Mouse (Mus musculus): ENCODE measurements around the gene Uba6.

Uba6 gene

DNA sequence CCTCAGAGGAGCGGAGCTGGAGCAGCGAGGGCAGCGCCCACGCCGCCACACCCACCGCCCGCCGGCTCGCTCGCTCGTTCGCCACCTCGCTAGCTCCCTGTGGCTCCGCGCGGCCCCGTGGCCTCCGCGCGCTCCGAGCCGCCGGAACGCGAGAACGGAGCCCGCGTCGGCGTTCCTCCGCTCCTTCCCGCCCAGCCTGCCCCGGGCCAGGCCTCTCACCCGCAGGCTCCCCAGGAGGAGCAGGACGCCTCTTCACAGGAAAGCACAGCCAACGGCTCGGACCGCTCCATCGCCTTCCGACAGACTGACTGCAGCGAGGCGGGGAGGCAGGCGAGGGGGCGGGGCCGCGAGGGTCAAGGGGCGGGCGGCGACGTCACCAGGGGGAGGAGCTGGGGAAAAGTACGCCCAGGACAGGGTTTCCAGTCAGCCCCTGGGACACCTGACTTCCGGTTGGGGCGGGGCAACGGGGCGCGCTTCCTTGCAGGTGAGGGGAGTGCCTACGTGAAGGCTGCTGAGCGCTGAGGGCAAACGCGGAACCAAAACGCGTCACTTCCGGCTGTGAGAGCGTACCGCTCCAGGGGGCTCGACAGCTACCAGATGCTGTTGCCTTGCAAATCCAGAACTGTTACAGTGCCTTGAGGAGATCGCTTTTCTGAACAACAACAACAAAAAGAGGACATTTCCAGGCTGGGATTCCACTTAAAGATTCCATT, at the start of gene Uba6:
Gene Uba6 (minus strand): TSS at position 355 of the 713 bp plus-strand sequence.
- in situ Hi-C loops (cut with MseI, MboI) = no loop called here

DNA sequence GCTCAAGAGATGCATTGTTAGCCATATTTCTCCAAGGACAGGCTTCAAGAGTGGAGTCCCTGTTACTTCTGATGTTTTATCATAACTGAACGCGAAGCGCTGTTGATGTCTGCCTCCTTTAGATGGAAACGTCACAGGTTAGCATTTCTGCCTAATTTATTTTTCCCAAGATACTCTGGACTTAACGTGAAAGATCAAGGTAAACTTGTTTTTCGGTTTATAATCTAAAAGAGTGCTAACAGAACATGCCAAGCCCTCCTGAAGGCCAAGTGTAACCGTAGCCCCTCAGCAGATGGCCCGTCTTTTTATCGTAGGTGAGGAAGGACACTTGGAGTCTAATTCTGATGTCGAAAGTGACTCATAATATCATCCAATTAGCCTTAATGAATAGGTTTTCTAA, 25.2 kb upstream of the Uba6 start, which contains the start of gene Gnrhr:
Gene Gnrhr (minus strand): TSS at position 101 of the 400 bp plus-strand sequence.
- in situ Hi-C loops (cut with MseI, MboI) = loop anchor here in 1 of 2 experiments (10.0 kb wide), 1 partner anchor 217 kb away; no protein-coding TSS in a partner anchor

DNA sequence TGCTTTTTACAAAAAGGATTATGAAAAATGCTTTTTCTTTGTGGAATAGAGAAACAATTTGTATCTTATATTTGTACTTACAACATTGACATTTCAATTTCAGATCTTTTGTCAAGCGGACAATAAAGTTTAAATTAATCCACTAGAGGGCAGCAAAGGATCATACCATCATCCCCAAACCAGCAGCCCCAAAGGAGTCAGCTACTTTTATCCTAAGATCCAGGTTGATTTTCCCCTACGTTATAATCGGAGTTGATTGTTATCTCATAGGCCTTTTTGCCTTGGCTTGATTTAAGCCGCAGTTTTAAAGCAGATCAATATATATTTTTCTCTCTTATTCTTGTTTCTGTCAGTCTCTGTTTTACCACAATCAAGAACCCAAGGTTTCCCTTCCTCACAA, 18.8 kb upstream of the Uba6 start:
- in situ Hi-C loops (cut with MseI, MboI) = loop anchor here (5.0 to 10.0 kb wide), 2 partner anchors 221 to 223 kb away; no protein-coding TSS in a partner anchor

DNA sequence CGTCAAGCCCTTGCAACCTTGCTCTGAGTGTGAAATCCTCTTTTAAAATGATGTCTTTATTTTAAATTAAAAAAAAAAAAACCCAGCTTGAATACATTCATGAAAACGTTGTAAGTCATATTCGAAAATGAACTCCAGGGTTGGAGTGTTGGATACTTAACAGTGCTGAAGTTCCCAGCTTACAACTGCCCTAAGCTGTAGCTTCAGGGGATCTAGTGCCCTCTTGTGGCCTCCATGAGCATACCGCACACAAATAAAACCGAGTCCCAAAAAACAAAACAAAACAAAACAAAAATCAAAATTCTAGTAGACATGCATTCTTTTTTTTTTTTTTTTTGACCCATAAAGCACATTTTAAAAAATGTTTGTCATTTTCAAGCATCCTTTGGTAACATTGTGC, 18.2 kb upstream of the Uba6 start:
- in situ Hi-C loops (cut with MseI, MboI) = loop anchor here (5.0 to 10.0 kb wide), 2 partner anchors 222 to 224 kb away; no protein-coding TSS in a partner anchor

DNA sequence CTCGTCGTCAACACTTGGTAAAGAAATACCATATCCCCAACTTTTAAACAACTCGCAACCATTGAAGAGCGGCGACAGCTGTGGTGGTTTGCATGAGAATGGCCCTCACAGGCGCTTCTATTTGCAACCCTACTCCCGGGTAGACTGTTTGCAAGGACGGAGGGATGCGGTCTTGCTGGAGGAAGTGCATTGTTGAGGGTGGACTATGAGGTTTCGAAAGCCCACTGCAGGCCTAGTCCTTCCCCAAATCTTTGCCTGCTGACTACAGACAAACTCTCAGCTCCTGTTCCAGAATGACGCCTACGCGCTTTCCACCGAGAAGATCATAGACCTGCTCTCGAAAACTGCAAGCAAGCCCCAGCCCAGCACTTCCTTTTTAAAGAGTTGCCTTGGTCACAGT, 17.7 kb upstream of the Uba6 start:
- in situ Hi-C loops (cut with MseI, MboI) = loop anchor here (5.0 to 10.0 kb wide), 2 partner anchors 222 to 225 kb away; no protein-coding TSS in a partner anchor

DNA sequence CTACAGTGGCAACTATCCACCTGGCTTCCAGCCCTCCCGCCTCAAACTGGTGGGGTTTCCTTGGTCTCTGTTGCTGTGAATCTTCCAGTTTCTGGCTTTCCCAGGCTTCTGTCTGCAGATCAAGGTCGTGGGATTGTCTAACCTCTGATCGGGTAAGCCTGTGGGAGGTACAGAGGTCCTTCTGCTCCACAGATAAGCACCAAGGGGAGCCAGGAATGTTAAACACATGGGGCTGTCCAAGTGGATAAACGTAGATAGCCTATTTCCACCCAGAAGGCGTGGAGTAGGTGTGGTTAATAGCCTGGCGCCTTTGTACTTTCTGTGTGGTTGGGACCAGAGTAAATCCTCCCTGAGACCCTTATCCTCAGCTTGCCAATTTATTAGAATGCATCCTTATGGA, 14.8 kb upstream of the Uba6 start:
- in situ Hi-C loops (cut with MseI, MboI) = no loop called here

DNA sequence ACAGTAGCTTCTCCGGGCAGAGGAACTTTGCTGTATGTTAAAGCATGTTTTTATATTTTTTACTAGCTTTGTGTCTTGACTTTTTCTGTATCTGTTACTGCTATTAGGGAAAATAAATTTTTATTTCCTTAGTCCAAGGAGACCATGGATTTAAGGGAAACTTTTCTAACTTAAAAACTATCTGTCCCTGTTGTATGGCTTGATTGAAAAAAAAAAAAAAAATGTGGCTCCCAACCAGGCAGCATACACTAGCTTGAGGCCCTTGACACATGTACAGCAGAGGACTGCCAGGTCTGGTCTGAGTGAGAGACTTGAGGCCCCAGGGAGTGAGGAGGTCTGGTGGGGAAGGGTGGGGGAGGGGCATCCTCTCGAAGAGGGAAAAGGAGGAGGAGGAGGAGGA, 1.2 kb upstream of the Uba6 start:
- in situ Hi-C loops (cut with MseI, MboI) = no loop called here

DNA sequence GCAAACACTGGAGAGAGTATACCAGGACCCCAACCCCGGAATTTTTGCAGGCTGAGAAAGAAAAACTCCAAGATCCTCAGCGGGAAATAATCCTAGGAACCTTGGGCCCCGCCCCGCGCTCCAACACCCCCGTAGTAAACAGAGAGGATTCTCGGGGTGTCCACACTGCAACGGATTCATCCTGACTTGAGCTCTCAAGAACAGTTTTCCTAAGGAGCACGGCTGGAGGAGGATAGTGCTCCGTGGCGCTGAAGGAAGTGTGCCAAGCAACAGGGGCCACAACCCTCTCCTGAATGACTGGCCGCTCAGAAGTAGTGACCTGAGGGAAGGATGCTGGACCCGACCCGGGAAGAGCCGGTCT, 535 bp downstream of the Uba6 start:
- in situ Hi-C loops (cut with MseI, MboI) = no loop called here

DNA sequence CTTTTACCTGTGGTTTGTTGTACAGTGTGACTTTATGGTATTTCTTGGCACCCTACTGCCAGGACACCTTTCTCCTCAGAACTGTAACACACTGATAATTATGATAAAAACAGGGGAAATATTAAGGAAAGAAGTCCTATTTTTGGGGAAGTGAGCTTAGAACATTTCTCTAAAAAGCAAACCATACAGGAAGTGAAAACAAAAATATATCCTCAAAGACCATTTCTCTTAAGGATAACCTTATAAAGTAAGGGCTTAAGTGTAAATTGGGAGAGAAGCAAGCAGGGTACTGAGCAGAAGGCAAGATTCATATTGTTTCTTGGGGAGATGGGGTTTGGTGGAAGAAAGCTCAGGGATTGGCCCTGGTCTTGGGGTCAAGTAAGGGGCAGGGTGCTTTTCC, 42.8 kb downstream of the Uba6 start:
- in situ Hi-C loops (cut with MseI, MboI) = no loop called here

DNA sequence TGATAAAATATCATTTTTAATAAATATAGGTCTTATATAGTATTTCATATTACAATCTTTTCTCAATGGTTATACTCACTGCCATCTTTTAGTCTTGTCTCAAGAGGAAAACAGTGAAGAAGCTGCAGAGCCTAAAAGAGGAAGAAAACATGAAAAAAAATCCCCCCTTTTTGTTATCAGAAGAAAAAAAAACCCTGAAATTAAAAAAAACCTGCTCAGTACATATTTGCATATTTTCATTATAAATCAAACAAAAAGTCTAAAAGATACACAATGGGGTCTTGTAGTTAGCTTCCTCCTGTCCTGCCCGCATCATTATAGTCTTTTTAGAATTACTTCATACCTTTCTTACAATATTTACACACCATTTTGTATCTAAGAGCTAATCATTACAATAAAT, 43.9 kb downstream of the Uba6 start:
- in situ Hi-C loops (cut with MseI, MboI) = no loop called here

DNA sequence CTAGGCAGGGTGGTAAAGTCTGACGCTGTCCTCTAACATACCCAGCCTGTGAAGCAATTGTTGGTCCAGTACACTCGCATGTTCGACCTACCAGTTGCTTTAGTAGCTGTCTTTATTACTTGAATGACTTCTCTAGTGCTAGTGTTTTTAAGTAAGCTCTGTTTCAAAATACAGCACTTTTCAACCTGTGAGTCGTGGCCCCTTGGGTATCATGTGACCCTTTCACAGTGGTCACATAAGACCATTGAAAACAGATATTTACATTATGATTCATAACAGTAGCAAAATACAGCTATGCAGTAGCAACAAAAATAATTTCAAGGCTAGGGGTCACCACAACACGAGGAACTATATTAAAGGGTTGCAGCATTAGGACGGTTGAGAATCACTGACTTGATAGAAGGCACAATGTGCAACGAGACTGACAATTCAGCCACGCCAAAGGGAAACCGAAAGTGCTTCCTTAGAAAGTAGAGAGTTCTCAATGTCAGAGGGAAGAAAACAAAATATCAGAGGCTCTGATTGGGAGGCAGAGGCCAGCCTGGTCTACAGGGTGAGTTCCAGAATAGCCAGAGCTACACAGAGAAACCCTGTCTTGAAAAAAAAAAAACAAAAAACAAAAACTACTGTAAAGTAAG, 54.0 kb downstream of the Uba6 start:
- in situ Hi-C loops (cut with MseI, MboI) = no loop called here

DNA sequence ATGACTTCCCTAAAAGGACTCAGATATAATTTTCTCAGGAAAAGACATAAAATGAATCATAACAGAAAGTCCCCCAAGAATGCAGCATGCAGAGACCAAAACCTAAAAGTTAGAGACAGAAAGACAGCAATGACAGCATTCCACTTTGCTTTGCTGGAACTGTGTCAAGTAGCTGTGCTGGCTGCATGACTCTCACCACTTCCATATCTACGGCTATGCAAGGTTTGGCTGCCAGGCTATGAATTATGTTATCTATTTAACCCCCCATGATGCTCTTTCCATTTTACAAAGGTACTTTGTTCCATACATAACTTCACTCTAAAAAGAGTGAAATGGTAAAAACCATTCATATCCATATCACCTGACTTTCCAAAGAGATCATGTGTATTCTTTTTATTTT, 58.6 kb downstream of the Uba6 start:
- in situ Hi-C loops (cut with MseI, MboI) = no loop called here

DNA sequence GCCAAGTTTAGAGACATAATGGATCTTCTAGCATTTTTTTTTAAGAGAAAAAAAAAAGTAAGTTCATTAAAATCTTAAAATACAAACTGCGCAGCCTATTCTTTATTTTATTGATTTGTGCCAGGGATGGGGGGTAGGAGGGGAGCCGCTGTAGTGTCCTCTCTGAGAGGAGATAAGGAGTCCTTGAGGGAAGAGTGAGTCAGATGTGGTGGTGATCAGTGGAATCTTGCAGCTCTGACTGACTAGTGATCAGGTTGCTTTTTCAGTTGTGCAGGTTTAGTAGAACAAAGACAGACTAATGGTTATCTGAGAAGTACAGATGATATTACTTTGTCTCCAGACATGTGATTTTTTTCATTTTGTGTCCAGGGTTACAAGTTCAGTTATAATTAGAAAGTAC, 59.6 kb downstream of the Uba6 start:
- in situ Hi-C loops (cut with MseI, MboI) = no loop called here

DNA sequence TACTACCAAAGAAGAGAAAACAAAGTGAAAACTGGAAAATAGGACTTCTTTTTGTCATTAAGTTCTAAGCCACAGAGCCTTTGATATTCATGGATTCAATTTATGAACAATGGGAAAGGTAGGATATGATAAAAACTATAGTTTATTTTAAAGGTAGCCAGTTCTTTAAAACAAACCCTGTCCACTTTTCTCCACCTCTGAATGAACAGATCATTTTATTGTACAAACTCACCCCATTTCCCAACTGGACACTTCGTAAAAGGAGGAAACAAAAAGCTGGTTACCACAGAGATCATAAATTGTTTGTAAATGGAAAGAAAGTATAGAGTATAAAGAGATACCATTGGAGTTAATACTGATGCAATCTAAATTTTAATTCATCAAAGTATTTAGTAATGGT, 61.5 kb downstream of the Uba6 start:
- in situ Hi-C loops (cut with MseI, MboI) = no loop called here

DNA sequence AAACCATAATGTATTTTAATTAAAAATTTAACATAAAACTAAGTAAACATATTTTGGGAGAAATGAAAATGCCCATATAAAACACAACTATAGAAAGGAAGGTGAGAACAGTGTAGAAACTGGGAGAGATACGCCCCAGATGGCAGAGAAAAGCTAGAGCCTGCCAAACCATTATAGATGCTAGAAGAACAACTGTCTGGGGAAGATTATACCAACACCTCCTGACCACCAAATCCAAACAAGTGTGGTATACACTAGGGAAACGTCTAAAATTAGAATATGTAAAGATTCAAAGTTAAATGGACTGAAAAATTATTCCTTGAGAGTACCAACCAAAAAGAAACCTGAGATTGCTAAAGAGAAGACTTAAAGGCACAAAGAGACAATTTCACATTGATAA, 66.0 kb downstream of the Uba6 start:
- in situ Hi-C loops (cut with MseI, MboI) = no loop called here

DNA sequence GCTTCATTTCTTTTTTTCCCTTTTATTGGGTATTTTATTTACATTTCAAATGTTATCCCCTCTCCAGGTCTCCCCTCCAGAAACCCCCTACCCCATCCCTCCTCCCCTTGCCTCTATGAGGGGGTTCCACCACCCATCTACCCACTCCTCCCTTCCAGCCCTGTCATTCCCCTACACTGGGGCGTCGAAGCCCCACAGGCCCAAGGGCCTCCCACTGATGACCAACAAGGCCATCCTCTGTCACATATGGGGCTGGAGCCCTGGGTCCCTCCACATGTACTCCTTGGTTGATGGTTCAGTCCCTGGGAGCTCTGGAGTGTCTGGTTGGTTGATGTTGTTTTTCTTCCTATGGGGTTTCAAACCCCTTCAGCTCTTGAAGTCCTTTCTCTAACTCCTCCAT, 70.4 kb downstream of the Uba6 start:
- in situ Hi-C loops (cut with MseI, MboI) = no loop called here

DNA sequence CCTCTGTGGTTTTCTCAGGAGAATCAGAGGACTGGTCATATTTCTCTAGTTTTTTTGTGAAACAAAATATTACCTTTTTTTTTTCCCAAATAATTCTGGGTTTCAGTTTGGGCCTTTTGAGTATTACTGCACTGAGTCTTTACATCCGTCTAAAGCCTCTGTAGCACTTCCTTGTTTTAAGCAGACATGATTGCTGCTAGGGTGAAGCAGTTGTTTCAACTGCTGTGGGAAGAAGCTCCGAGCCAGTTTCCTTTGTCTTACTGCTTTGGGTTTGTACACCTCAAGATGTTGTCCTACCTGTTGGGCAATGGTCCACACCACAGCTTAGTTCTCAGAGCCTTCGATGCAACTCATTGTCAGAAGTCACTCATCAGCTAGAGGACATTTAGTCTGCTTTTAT, 72.0 kb downstream of the Uba6 start:
- in situ Hi-C loops (cut with MseI, MboI) = no loop called here

DNA sequence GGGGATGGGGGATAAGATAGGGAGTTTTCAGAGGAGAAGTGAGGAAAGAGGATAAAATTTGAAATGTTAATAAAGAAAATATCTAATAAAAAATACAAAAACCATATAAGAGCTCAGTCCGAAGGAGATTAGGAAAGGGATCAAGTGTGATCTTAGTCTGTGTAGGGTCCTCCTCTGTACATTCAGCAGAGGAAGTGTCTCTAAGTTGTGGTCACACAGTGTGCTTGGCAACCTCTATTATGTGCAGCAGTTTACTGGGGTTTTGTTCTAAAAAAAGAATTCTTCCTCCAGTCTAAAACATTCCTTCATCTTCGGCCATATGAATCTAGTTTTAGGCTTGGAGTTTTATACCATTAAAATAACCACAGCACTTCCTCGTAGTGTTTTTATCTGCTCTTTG, 73.6 kb downstream of the Uba6 start:
- in situ Hi-C loops (cut with MseI, MboI) = no loop called here

DNA sequence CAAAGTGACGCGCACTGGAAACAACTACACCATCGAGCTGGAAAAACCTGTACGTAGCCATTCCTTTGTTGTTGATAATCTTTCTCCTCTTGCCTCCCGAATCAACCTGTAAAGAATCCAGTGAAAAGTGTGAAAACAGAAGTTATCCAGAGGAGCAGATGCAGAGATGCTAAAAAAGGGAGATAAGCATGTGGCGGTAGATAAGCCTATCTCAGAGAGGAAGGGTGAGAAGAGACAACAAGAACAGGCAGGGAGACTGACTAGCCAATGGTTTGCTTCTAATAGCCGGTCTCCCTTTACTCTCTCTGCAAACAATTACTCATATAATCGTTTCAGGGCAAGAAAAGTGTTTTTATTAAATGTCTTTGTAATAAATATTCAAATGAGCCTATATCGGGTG, 77.8 kb downstream of the Uba6 start:
- in situ Hi-C loops (cut with MseI, MboI) = no loop called here

DNA sequence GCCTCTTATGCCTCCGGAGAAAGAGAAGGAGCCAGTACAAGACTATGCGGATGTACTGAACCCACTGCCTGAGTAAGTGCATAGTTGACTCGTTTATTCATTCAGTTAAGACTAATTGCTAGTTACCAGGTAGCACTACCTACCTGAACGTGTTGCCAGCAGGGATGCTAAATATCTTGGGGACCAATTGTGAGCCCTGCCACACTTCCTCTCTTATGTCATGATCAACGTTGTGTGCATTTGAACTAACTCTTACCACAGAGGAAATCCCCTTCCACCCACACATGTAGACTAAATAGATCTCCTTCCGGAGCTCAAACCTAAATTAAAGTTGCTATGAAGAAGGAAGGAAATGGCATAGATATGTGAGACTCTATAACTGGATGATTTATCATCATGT, 85.9 kb downstream of the Uba6 start:
- in situ Hi-C loops (cut with MseI, MboI) = no loop called here

DNA sequence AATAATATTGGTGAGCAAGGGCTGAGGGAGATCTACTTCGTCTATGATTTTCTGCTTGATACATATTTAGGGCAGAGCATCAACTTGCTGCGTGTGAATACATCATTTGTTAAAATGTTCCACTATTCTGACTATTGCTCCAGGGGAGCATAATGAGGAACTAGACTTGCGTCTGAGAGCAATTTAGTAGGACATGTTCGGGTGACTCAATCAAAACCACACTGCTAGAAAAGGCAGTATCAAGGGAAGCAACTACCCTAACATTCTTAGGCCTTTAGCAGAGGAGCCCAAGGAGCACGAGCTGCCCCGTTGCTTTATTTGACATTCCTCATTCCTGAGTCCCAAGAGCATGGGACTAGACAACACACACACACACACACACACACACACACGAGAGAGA, 87.6 kb downstream of the Uba6 start:
- in situ Hi-C loops (cut with MseI, MboI) = no loop called here

DNA sequence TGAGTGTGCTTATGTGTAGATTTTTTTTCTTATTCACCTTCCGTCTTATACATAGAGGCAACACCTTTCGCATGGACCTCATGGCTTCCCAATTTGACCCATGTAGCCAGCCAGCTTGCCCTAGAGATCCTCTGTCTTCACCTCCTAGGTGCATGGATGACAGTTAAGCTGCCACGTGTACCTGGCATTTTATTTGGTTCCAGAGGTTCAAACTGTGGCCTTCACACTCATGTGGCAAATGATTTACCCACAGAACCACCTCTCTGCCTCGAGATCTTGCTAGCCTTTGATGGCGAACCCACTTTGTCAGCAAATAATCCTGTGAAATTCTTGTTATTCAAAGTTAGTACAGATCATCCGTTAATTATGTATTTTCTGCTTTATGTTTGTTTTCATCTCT, 88.6 kb downstream of the Uba6 start:
- in situ Hi-C loops (cut with MseI, MboI) = no loop called here

DNA sequence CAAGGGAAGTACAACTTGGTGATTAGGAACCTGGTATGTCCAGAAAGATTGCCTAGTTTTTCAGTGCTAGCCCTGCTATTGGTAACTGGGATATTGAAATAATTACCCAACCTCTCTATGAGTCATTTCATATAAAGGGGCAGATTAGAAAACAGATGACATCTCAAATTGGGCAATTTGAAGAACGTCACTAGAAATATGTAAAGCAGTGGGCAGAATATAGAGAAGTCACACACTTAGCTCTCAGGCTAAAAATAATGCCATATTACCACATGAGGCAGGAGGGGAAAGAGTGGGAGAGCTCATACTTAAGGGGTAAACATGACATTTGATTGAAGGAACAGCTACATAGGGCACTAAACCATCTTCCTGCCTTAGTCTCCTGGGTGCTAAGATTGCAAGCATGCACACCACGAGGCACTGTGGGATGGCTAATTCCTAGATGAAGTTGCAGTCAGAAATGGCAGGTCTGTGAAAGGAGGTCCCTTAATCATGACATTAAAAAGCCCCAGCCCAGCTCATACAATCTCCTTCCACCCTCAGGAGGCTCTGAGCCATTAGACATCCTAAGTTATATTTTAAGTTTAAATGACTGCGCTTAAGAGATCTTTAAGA, 93.8 kb downstream of the Uba6 start:
- in situ Hi-C loops (cut with MseI, MboI) = no loop called here

Data from mouse trophoblast stem cell (cell line).